Mouse (Mus musculus) MEL (cell line): Measurements from ENCODE around the gene Aoah.

ENCODE experiments used
- BHLHE40 ChIP-seq: IDR thresholded peaks from 2 replicates; pipeline ENCODE4 v1.6.1; 2012; ENCODE audit warnings: low read depth, mild to moderate bottlenecking, inconsistent platforms, low read length, improper control_type of control experiment, borderline replicate concordance
- CHD2 ChIP-seq: IDR thresholded peaks from 2 replicates; pipeline ENCODE4 v1.6.1; 2011; ENCODE audit warnings: low read length, improper control_type of control experiment
- CTCF ChIP-seq, 3 experiments: IDR thresholded peaks in 2 of 3; conservative IDR thresholded peaks in 1 of 3; 2 replicates each; pipeline ENCODE4 v1.5.1; 2011 to 2012; ENCODE audit warnings: low read length in 3 of 3, low read depth in 2 of 3, mild to moderate bottlenecking in 2 of 3, improper control_type of control experiment in 1 of 3, inconsistent platforms in 1 of 3, mixed read lengths in 1 of 3, moderate library complexity in 1 of 3; ENCODE audit not compliant: control insufficient read depth in 1 of 3, insufficient read depth in 1 of 3, poor library complexity in 1 of 3, severe bottlenecking in 1 of 3
- E2F4 ChIP-seq: IDR thresholded peaks from 2 replicates; pipeline ENCODE4 v1.6.1; 2011; ENCODE audit warnings: low read depth, low read length, improper control_type of control experiment, borderline replicate concordance
- MAX ChIP-seq: IDR thresholded peaks from 2 replicates; pipeline ENCODE4 v1.6.1; 2011; ENCODE audit warnings: low read length, improper control_type of control experiment
- POLR2A ChIP-seq, 2 experiments: IDR thresholded peaks; 2 replicates each; pipeline ENCODE4 v1.6.1; 2011 to 2012; ENCODE audit warnings: low read length in 2 of 2, mild to moderate bottlenecking in 2 of 2, control low read depth in 1 of 2, improper control_type of control experiment in 1 of 2, low read depth in 1 of 2, moderate library complexity in 1 of 2; ENCODE audit not compliant: control insufficient read depth in 1 of 2, insufficient read depth in 1 of 2, poor library complexity in 1 of 2
- POLR2AphosphoS5 ChIP-seq: IDR thresholded peaks from 2 replicates; pipeline ENCODE4 v1.6.1; 2012; ENCODE audit warnings: low read depth, borderline replicate concordance, mild to moderate bottlenecking, inconsistent platforms, low read length, moderate library complexity, mixed read lengths
- UBTF ChIP-seq: IDR thresholded peaks from 2 replicates; pipeline ENCODE4 v1.6.1; 2012; ENCODE audit warnings: low read depth, mild to moderate bottlenecking, inconsistent platforms, low read length, improper control_type of control experiment, moderate library complexity, borderline replicate concordance; ENCODE audit not compliant: insufficient read depth
- USF1 ChIP-seq: IDR thresholded peaks from 2 replicates; pipeline ENCODE4 v1.6.1; 2014; ENCODE audit warnings: low read depth, mild to moderate bottlenecking, inconsistent platforms, low read length, improper control_type of control experiment, moderate library complexity
- USF2 ChIP-seq, 2 experiments: IDR thresholded peaks; 2 replicates each; pipeline ENCODE4 v1.6.1; 2011 to 2012; ENCODE audit warnings: improper control_type of control experiment in 2 of 2, low read length in 2 of 2, borderline replicate concordance in 1 of 2, inconsistent platforms in 1 of 2, low read depth in 1 of 2, mild to moderate bottlenecking in 1 of 2; ENCODE audit not compliant: insufficient read depth in 1 of 2
- ZKSCAN1 ChIP-seq: IDR thresholded peaks from 2 replicates; pipeline ENCODE4 v1.6.1; 2012; ENCODE audit warnings: low read depth, mild to moderate bottlenecking, inconsistent platforms, low read length, improper control_type of control experiment, moderate library complexity

GRCm38 (mm10) chr13:20785960-20786359, 8.0 kb upstream of the Aoah start:
- TF ChIP-seq CTCF (IDR thresholded peaks at IDR 0.05 in 2 of 3, conservative IDR thresholded peaks at IDR 0.05 in 1 of 3; ENCODE audit: control insufficient read depth in 1 of 3, insufficient read depth in 1 of 3, low read depth in 2 of 3, low read length in 3 of 3, poor library complexity in 1 of 3, severe bottlenecking in 1 of 3), result no peak
- TF ChIP-seq BHLHE40, result no peak
- TF ChIP-seq POLR2A (IDR thresholded peaks at IDR 0.05; ENCODE audit: control insufficient read depth in 1 of 2, insufficient read depth in 1 of 2, low read depth in 1 of 2, low read length in 2 of 2, poor library complexity in 1 of 2), result no peak
- no peak for TF ChIP-seq MAX
- no peak for TF ChIP-seq UBTF
- no peak for TF ChIP-seq USF2 (IDR thresholded peaks at IDR 0.05; ENCODE audit: borderline replicate concordance in 1 of 2, insufficient read depth in 1 of 2, low read depth in 1 of 2, low read length in 2 of 2)
- TF ChIP-seq USF1, result no peak
- no peak for TF ChIP-seq POLR2AphosphoS5
- TF ChIP-seq ZKSCAN1, result no peak
- no peak for TF ChIP-seq E2F4
- TF ChIP-seq CHD2, result no peak
